Mouse (Mus musculus): ENCODE measurements at regions not wholly inside any gene's neighbourhood (a gene's known extent, or its start where the extent isn't known, plus 50 kb on each side); places are given as distances from the start of the nearest gene placed in this dataset.

DNA sequence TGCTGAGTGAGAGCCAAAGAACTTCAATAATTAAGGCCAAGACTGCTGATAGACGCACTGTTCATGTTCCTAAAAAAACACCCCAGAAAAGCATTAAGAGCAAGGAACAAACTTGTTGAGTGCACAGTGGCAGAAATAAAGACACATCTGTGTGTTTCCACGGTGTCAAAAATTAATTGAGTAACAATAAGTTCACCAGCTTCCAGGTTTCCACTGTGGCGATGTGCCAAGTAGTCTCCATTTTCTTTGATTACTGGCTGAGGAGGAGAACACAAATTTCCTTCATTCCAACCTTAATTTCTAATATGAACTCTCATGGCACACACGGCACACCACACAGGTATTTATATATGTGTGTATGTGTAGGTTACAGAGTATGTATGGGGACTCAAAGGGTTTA lies 54.3 kb upstream of the Lrpap1 start:
- DNase-seq (ENCODE audit: low spot score): no peak
- H3K9me3 ChIP-seq (ENCODE audit: control insufficient read depth, low read length): no peaks in the 10 kb centered on the region
- no peak for ATAC-seq (replicated peaks; ENCODE audit: low FRiP score)
- 88% methylated on average over 4 of the region's 4 CpGs for WGBS
- no peak overlapping the region for H3K27ac ChIP-seq (ENCODE audit: low read depth, low read length)
- H3K27me3 ChIP-seq (replicated peaks; ENCODE audit: control insufficient read depth, insufficient read depth, low read length): no peaks in the 10 kb centered on the region
- H3K4me3 ChIP-seq (ENCODE audit: low read depth, low read length): peak overlapping the region; percentile 36
- peak overlapping the region; percentile 68 for H3K4me2 ChIP-seq
- peak overlapping the region; percentile 64 for H3K9ac ChIP-seq (ENCODE audit: low read depth, low read length)
- no peaks in the 10 kb centered on the region for H3K36me3 ChIP-seq (ENCODE audit: control insufficient read depth, insufficient read depth, low read length)
- peaks cover 41% of the 10 kb centered on the region for H3K4me1 ChIP-seq (replicated peaks; ENCODE audit: control insufficient read depth, insufficient read depth, low read length)

DNA sequence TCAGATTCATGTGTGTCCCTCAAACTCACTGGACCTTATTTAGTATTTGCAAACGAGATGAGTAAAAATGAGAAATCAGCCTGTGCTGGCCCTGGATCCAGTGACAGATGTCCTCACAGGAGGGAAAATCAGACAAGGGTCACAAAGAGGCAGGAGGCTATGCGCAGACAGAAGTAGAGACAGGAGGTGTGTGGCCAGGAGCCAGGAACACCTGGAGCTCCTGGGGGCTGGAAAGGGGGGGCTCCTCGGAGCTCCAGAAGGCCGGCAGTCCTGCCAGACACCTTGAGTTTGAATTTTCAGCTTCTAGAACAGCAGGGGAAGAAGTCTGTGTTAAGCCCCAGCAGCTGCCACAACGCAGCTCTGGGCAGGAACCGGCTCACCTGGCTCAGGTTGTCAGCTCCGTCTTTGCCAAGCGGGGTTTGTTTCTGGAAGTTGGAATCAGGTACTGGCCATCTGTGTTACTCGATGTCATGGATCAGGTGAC lies 53.7 kb upstream of the Lrpap1 start:
- DNase-seq (ENCODE audit: low spot score) (no peak), ATAC-seq (replicated peaks; ENCODE audit: low FRiP score) (no peak)
- Histone ChIP-seq H3K4me2 (peak overlapping the region; percentile 68), H3K9me3 (ENCODE audit: control insufficient read depth, low read length) (no peaks in the 10 kb centered on the region), H3K27ac (ENCODE audit: low read depth, low read length) (no peak overlapping the region; the same call in 1 of the 2 replicates), H3K9ac (ENCODE audit: low read depth, low read length) (no peak overlapping the region; the same call in none of the 2 replicates), H3K27me3 (replicated peaks; ENCODE audit: control insufficient read depth, insufficient read depth, low read length) (no peaks in the 10 kb centered on the region), H3K36me3 (ENCODE audit: control insufficient read depth, insufficient read depth, low read length) (no peaks in the 10 kb centered on the region), H3K4me1 (replicated peaks; ENCODE audit: control insufficient read depth, insufficient read depth, low read length) (peaks cover 40% of the 10 kb centered on the region), H3K4me3 (ENCODE audit: low read depth, low read length) (peak overlapping the region; percentile 12; the same call in 1 of the 2 replicates)
- 54% methylated on average over 9 of the region's 9 CpGs for WGBS

DNA sequence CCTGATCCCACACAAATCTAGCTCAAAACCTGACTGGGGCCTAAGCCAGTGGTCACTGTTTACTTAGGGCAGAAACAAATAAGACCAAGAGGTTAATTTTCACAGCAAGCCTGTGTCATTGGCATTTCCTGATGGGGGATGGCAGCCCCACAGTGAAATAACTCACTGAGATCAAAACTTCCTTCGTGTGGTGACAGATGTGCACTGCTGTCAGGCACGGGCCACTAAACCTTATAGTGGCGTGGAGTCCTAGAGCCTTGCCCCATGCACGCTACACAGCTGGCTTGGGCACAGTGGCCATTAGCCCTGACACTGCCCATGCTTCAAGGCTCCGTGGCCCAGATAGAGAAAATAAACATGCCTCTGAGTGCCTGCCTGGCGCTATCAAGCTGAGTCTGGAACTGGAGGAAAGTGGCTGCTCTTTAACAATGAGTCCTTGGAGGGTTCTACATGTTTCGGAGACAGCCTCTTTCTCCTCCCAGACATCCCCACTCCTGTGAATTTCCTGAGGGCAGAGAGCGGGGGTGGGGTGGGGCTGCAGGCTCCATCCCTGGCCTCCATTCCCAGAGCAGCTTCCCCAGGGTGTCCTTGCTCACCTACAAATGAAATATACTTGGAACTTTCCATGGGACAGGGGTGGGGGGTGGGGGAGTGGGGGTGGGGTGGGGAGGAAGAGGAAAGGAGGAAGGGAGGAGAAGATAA lies 52.9 kb upstream of the Lrpap1 start:
- ATAC-seq (replicated peaks; ENCODE audit: low FRiP score) (no peak), DNase-seq (ENCODE audit: low spot score) (no peak)
- Histone ChIP-seq H3K9ac (ENCODE audit: low read depth, low read length) (peak overlapping the region; percentile 38), H3K27ac (ENCODE audit: low read depth, low read length) (no peak overlapping the region), H3K36me3 (ENCODE audit: control insufficient read depth, insufficient read depth, low read length) (no peaks in the 10 kb centered on the region), H3K4me1 (replicated peaks; ENCODE audit: control insufficient read depth, insufficient read depth, low read length) (peaks cover 40% of the 10 kb centered on the region), H3K4me3 (ENCODE audit: low read depth, low read length) (no peak overlapping the region), H3K27me3 (replicated peaks; ENCODE audit: control insufficient read depth, insufficient read depth, low read length) (no peaks in the 10 kb centered on the region), H3K9me3 (ENCODE audit: control insufficient read depth, low read length) (no peaks in the 10 kb centered on the region), H3K4me2 (peak overlapping the region; percentile 68)
- WGBS: 35% methylated on average over 8 of the region's 8 CpGs

DNA sequence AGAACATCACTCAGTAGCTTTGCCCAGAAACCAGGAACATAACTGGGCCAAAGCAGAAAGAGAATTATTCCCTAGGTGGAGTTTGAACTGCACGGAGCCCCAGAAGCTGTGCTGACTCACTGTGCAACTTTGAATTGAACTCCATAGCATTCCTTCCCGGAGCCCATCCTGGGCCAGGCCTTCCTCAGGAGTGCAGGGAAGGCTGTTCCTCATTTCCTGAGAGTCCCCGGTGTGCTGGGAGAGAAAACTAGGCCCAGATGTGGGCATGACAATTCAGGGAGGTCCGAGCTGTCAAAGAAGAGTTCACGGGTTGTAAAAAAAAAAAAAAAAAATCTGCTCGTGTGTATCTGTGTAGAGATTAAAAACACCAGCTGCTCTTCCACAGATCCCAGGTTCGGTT lies 50.8 kb upstream of the Lrpap1 start:
- H3K4me1 ChIP-seq (replicated peaks; ENCODE audit: control insufficient read depth, insufficient read depth, low read length): peaks cover 31% of the 10 kb centered on the region
- 61% methylated on average over 7 of the region's 7 CpGs for WGBS

DNA sequence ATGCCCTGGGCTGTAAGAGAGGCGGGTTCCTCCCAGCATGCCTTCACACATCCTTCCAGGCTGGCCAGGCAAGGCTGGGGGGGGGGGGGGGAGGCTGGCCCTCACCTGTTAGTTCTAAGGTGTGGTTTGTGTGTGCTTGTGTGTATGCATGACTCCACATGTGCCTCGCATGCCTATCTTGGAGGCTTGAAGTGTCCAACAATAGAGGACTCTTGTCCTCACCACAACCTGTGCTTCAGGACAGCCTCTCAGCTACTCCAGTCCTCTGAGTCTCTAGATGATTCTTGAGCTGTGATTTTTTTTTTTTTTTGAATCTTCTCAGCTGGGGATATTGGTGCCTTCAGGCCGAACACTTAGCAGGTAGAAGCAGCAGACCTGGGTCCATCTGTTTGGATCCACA lies 50.2 kb upstream of the Lrpap1 start:
- DNase-seq (ENCODE audit: low spot score): no peak
- H3K4me1 ChIP-seq (replicated peaks; ENCODE audit: control insufficient read depth, insufficient read depth, low read length): peaks cover 25% of the 10 kb centered on the region
- no peak for ATAC-seq (replicated peaks; ENCODE audit: low FRiP score)

More for the DNA sequence above, 50.8 kb upstream of the Lrpap1 start:
- ATAC-seq (replicated peaks; ENCODE audit: low FRiP score): no peak
- Histone ChIP-seq H3K4me2 (no peak overlapping the region), H3K27ac (ENCODE audit: low read depth, low read length) (no peak overlapping the region), H3K36me3 (ENCODE audit: control insufficient read depth, insufficient read depth, low read length) (no peaks in the 10 kb centered on the region), H3K4me3 (ENCODE audit: low read depth, low read length) (no peak overlapping the region), H3K27me3 (replicated peaks; ENCODE audit: control insufficient read depth, insufficient read depth, low read length) (no peaks in the 10 kb centered on the region), H3K9me3 (ENCODE audit: control insufficient read depth, low read length) (no peaks in the 10 kb centered on the region), H3K9ac (ENCODE audit: low read depth, low read length) (no peak overlapping the region)
- DNase-seq (ENCODE audit: low spot score): no peak

More for the DNA sequence above, 50.2 kb upstream of the Lrpap1 start:
- Histone ChIP-seq H3K9me3 (ENCODE audit: control insufficient read depth, low read length) (peaks cover 2% of the 10 kb centered on the region; the same call in 1 of the 2 replicates), H3K4me2 (no peak overlapping the region), H3K27me3 (replicated peaks; ENCODE audit: control insufficient read depth, insufficient read depth, low read length) (no peaks in the 10 kb centered on the region), H3K9ac (ENCODE audit: low read depth, low read length) (no peak overlapping the region), H3K36me3 (ENCODE audit: control insufficient read depth, insufficient read depth, low read length) (no peaks in the 10 kb centered on the region), H3K4me3 (ENCODE audit: low read depth, low read length) (no peak overlapping the region), H3K27ac (ENCODE audit: low read depth, low read length) (no peak overlapping the region)
- WGBS: 91% methylated on average over 3 of the region's 3 CpGs

Data from liver, embryonic 11.5 days (tissue).